Mouse (Mus musculus): ENCODE data around the gene Gins2. TPM values are rescaled to one million over a fixed set of nuclear protein-coding genes. Genes with fewer than 3 reads are reported as not detected.

The Gins2 gene
- total and polyA plus RNA-seq, 3 experiments, result 50.0 to 129 (median 61.2) TPM

DNA sequence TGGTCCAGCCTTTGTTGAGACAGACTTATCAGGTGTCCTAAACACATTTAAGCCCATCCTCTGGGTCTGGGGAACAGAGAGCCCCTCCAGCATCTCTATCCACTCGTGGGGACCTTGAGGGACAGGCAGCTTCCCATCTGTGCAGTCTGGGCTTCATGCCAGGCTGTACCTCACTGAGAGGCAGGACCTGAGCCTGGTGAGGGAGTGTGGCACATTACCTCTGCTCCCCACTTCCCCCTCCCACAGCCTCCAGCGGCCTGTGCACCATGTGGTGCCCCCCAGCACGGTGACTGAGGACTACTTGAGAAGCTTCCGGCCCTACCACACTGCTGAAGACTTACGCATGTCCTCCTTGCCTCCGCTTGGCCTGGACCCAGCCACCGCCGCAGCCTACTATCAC lies 22.4 kb downstream of the Gins2 start:
- Histone ChIP-seq H3K27me3 (replicated peaks) (no peaks in the 10 kb centered on the region), H3K9ac (ENCODE audit: insufficient read depth, low read depth) (no peak overlapping the region), H3K4me3 (replicated peaks in 1 of 3; ENCODE audit: low read depth in 2 of 3, low read length in 2 of 3, poor library complexity in 1 of 3) (no peak overlapping the region), H3K4me2 (ENCODE audit: insufficient read depth, low read depth, poor library complexity, severe bottlenecking) (no peak overlapping the region), H3K27ac (ENCODE audit: insufficient read depth, low read depth) (no peak overlapping the region), H3K9me3 (replicated peaks; ENCODE audit: low read length) (peaks cover 4% of the 10 kb centered on the region), H3K79me2 (replicated peaks; ENCODE audit: control insufficient read depth, extremely low read depth, insufficient read depth, poor library complexity, severe bottlenecking) (peaks cover 3% of the 10 kb centered on the region; the same call in 1 of the 2 replicates), H3K36me3 (replicated peaks in 1 of 2; ENCODE audit: control insufficient read depth in 1 of 2, insufficient read depth in 1 of 2, low read length in 1 of 2) (peaks cover 83 to 98% of the 10 kb centered on the region in 2 experiments), H3K4me1 (ENCODE audit: control insufficient read depth in 1 of 2, insufficient read depth in 2 of 2) (peaks cover 3 to 47% of the 10 kb centered on the region in 2 experiments)
- DNase-seq (ENCODE audit: extremely low read depth), result no peak
- in situ Hi-C loops (cut with MboI; ENCODE audit: low pct_ligation_motif_present, low pct_unique_long_range_greater_than_20kb, low sequenced_read_pairs), result no loop called here
- no peak for TF ChIP-seq SMC3 (IDR thresholded peaks at IDR 0.05; ENCODE audit: low read depth, low read length)
- TF ChIP-seq ETS1 (conservative IDR thresholded peaks at IDR 0.05; ENCODE audit: low read depth, low read length), result no peak
- no peak for TF ChIP-seq E2F4 (IDR thresholded peaks at IDR 0.05; ENCODE audit: insufficient replicate concordance, low read depth, low read length)
- no peak for TF ChIP-seq POLR2AphosphoS2 (IDR thresholded peaks at IDR 0.05; ENCODE audit: low read depth, low read length)
- dilution Hi-C loops (cut with MboI; ENCODE audit: extremely low pct_ligation_motif_present, extremely low pct_unique_long_range_greater_than_20kb, low sequenced_read_pairs), result no loop called here

DNA sequence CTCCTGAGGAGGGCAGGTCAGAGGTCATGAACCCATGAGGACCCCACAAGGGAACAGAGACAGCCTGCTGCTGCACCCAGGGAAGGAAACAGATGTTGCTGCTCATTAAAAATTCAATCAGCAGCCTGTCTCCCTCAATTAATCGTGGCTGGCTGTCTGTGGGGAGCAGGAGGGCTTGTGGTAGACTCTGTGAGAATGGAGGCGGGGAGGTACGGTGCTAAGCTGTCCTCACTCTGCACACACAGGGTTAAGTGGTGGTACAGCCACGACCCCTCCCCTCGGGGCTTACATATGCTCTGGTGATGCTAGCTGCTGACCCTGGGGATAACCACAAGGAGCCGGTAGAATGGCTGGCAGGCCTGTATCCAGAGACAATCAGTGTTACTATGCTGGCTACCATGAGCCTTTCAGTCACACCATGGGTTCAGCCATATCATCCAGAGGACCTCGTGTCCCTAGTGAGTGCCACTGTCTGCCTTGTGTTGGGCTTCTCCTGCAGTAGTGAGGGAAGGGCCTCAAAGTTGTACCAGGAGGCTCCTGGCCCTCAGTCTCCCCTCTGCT lies 23.9 kb downstream of the Gins2 start:
- TF ChIP-seq IRF4 (IDR thresholded peaks at IDR 0.05; ENCODE audit: low read depth, low read length) (no peak), KAT2A (IDR thresholded peaks at IDR 0.05; ENCODE audit: insufficient replicate concordance, low read length) (no peak), CHD1 (IDR thresholded peaks at IDR 0.05; ENCODE audit: low read depth, low read length) (no peak), ZC3H11A (IDR thresholded peaks at IDR 0.05; ENCODE audit: low read depth, low read length) (no peak), ZKSCAN1 (IDR thresholded peaks at IDR 0.05; ENCODE audit: borderline replicate concordance, low read depth, low read length) (no peak), MAZ (IDR thresholded peaks at IDR 0.05; ENCODE audit: low read depth, low read length) (no peak), SMC3 (IDR thresholded peaks at IDR 0.05; ENCODE audit: low read depth, low read length) (no peak), PAX5 (IDR thresholded peaks at IDR 0.05; ENCODE audit: low read length) (no peak), BHLHE40 (IDR thresholded peaks at IDR 0.05; ENCODE audit: low read depth, low read length) (no peak), ZNF384 (IDR thresholded peaks at IDR 0.05; ENCODE audit: low read depth, low read length) (no peak), EP300 (IDR thresholded peaks at IDR 0.05; ENCODE audit: low read length) (no peak), GABPA (IDR thresholded peaks at IDR 0.05; ENCODE audit: insufficient replicate concordance, low read depth, low read length) (no peak), MYC (IDR thresholded peaks at IDR 0.05; ENCODE audit: low read depth, low read length) (no peak), RAD21 (IDR thresholded peaks at IDR 0.05; ENCODE audit: low read depth, low read length) (no peak)
- Histone ChIP-seq H3K79me2 (replicated peaks; ENCODE audit: control insufficient read depth, extremely low read depth, insufficient read depth, poor library complexity, severe bottlenecking) (0 out of 2 replicates have a peak, but pooled peaks cover 6% of the 10 kb centered on the region), H3K4me2 (ENCODE audit: insufficient read depth, low read depth, poor library complexity, severe bottlenecking) (no peak overlapping the region), H3K4me1 (ENCODE audit: control insufficient read depth in 1 of 2, insufficient read depth in 2 of 2) (peaks cover 3 to 54% of the 10 kb centered on the region in 2 experiments), H3K36me3 (replicated peaks in 1 of 2; ENCODE audit: control insufficient read depth in 1 of 2, insufficient read depth in 1 of 2, low read length in 1 of 2) (peaks cover 69 to 98% of the 10 kb centered on the region in 2 experiments), H3K27ac (ENCODE audit: insufficient read depth, low read depth) (no peak overlapping the region), H3K9me3 (replicated peaks; ENCODE audit: low read length) (peaks cover 4% of the 10 kb centered on the region), H3K9ac (ENCODE audit: insufficient read depth, low read depth) (no peak overlapping the region), H3K27me3 (replicated peaks) (no peaks in the 10 kb centered on the region), H3K4me3 (replicated peaks in 1 of 3; ENCODE audit: low read depth in 2 of 3, low read length in 2 of 3, poor library complexity in 1 of 3) (no peak overlapping the region)
- in situ Hi-C loops (cut with MboI; ENCODE audit: low pct_ligation_motif_present, low pct_unique_long_range_greater_than_20kb, low sequenced_read_pairs), result no loop called here
- dilution Hi-C loops (cut with MboI; ENCODE audit: extremely low pct_ligation_motif_present, extremely low pct_unique_long_range_greater_than_20kb, low sequenced_read_pairs), result no loop called here
- DNase-seq (ENCODE audit: extremely low read depth), result no peak

All from CH12.LX (cell line).